Mouse (Mus musculus): ENCODE results near the gene Gnptab. TPM values are rescaled to one million over a fixed set of nuclear protein-coding genes. Genes with fewer than 3 reads are reported as not detected.

Gene Gnptab
- polyA plus RNA-seq, 1 experiment, result 41.2 TPM

DNA sequence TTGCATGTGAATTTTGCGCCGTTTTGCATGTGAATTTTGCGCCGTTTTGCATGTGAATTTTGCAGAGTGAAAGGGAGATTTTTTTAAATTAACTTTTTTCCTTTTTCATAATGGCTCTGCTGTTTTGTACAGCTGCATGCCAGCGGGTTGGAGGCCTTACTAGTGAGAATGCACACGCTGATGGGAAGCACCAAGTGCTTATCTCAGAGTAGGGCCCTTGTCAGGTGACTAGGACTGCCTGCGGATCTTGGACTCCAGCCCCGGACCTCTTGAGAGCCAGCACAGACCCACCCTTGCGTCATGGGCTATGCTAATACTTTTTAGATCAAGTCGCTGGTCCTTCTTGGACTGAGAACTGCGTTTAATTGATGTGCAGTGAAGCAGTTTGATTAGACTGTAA lies 1.1 kb downstream of the Gnptab start:
- H3K27ac ChIP-seq (ENCODE audit: insufficient read depth, low read length), result no peak overlapping the region; the same call in 1 of the 2 replicates
- no peaks in the 10 kb centered on the region for H3K27me3 ChIP-seq (ENCODE audit: control insufficient read depth, insufficient read depth, low read length)
- peaks cover 6% of the 10 kb centered on the region; the same call in 1 of the 2 replicates for H3K4me1 ChIP-seq (ENCODE audit: control insufficient read depth, insufficient read depth, low read length)
- H3K4me3 ChIP-seq (replicated peaks; ENCODE audit: insufficient read depth, low read depth, low read length), result peak overlapping the region; percentile 94
- 1% methylated on average over 11 of the region's 11 CpGs for WGBS
- no peak for TF ChIP-seq CTCF (IDR thresholded peaks at IDR 0.05; ENCODE audit: borderline replicate concordance, insufficient read depth, low read depth, low read length)
- TF ChIP-seq POLR2A (IDR thresholded peaks at IDR 0.05; ENCODE audit: borderline replicate concordance, insufficient read depth, low read length), result no peak
- DNase-seq, result peak; percentile 52 to 55

DNA sequence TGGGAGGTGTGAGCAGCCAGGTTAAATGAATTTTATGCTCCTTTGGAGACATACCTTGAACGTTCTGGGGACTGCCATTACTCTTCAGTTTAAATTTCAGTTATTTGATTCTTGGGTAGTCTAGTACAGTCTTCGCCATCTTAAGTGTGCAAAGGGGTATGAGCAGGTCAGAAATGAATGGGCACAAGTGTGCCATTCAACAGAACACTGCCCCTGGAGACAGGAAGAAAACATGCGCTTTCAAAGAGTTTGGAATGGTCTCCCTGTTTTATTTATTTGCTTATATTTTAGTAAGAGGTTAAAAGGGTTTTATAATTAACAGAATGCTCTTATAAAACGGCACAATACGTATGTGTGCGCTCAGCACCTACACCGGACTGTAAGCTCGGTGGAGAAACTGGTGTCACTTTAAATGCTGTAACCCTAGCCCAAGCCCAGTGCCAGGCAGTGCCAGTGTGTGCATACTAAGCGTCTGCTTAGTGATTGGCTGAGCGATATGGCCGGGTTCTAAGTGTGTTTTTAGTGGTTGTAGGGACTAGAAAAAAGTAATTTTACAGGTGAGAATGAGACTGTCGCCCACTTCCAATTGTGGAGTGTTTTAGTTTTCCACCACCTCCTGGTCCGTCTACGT lies 1.6 kb downstream of the Gnptab start:
- Histone ChIP-seq H3K4me3 (replicated peaks; ENCODE audit: insufficient read depth, low read depth, low read length) (peak overlapping the region; percentile 94), H3K27ac (ENCODE audit: insufficient read depth, low read length) (no peak overlapping the region; the same call in 1 of the 2 replicates), H3K27me3 (ENCODE audit: control insufficient read depth, insufficient read depth, low read length) (no peaks in the 10 kb centered on the region), H3K4me1 (ENCODE audit: control insufficient read depth, insufficient read depth, low read length) (peaks cover 6% of the 10 kb centered on the region; the same call in 1 of the 2 replicates)
- WGBS, result 29% methylated on average over 14 of the region's 14 CpGs
- DNase-seq, result peak in 1 of 2 experiments; percentile 33
- no peak for TF ChIP-seq CTCF (IDR thresholded peaks at IDR 0.05; ENCODE audit: borderline replicate concordance, insufficient read depth, low read depth, low read length)
- TF ChIP-seq POLR2A (IDR thresholded peaks at IDR 0.05; ENCODE audit: borderline replicate concordance, insufficient read depth, low read length), result no peak

DNA sequence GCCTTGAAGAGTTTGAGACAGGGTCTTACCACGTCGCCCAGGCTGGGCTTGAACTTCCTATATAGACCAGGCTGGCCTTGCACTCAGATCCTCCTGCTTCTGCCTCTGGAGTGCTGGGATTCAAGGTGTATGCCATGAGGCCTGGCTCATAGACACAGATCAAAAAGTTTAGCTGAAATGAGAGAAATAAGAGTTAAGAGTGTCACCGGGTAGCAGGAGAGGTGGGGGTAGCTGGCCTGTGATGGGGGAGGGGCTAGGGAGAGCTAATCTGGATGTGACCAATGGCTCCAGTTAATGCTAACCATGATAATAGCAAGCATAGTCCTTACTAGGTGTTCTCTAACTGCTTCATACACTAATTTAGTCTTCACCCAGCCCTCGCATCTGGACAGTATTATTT lies 2.4 kb downstream of the Gnptab start:
- H3K4me3 ChIP-seq (replicated peaks; ENCODE audit: insufficient read depth, low read depth, low read length), result no peak overlapping the region
- 0 out of 2 replicates have a peak overlapping the region, but pooled peaks have one; percentile 20 for H3K27ac ChIP-seq (ENCODE audit: insufficient read depth, low read length)

DNA sequence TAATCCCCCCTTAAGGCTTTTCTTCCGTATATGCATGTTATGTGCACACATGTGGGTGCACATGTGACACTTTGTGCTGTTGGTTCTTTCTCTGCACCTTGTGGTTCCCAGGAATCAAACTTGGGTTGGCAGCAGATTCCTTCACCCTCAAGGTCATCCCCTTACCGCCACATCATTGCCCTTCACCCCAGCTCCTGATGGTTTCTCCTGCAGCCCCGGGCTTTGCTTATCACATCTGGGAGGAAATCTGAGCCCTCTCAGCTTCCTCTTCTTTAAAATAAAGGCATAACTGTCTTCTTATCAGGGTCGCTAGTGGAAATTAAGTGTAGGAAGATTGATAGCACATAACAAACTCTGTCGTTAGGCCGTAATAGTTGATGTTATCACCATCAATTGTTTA lies 3.1 kb downstream of the Gnptab start:
- no peak for TF ChIP-seq POLR2A (IDR thresholded peaks at IDR 0.05; ENCODE audit: borderline replicate concordance, insufficient read depth, low read length)
- TF ChIP-seq CTCF (IDR thresholded peaks at IDR 0.05; ENCODE audit: borderline replicate concordance, insufficient read depth, low read depth, low read length), result no peak
- Histone ChIP-seq H3K4me1 (ENCODE audit: control insufficient read depth, insufficient read depth, low read length) (peaks cover 11% of the 10 kb centered on the region), H3K27ac (ENCODE audit: insufficient read depth, low read length) (no peak overlapping the region), H3K4me3 (replicated peaks; ENCODE audit: insufficient read depth, low read depth, low read length) (no peak overlapping the region), H3K27me3 (ENCODE audit: control insufficient read depth, insufficient read depth, low read length) (no peaks in the 10 kb centered on the region)
- 90% methylated on average over 6 of the region's 6 CpGs for WGBS
- no peak for DNase-seq

More for the DNA sequence above, 2.4 kb downstream of the Gnptab start:
- TF ChIP-seq CTCF (IDR thresholded peaks at IDR 0.05; ENCODE audit: borderline replicate concordance, insufficient read depth, low read depth, low read length) (no peak), POLR2A (IDR thresholded peaks at IDR 0.05; ENCODE audit: borderline replicate concordance, insufficient read depth, low read length) (no peak)
- 78% methylated on average over 4 of the region's 4 CpGs for WGBS
- no peak for DNase-seq
- Histone ChIP-seq H3K27me3 (ENCODE audit: control insufficient read depth, insufficient read depth, low read length) (no peaks in the 10 kb centered on the region), H3K4me1 (ENCODE audit: control insufficient read depth, insufficient read depth, low read length) (peaks cover 9% of the 10 kb centered on the region)

DNA sequence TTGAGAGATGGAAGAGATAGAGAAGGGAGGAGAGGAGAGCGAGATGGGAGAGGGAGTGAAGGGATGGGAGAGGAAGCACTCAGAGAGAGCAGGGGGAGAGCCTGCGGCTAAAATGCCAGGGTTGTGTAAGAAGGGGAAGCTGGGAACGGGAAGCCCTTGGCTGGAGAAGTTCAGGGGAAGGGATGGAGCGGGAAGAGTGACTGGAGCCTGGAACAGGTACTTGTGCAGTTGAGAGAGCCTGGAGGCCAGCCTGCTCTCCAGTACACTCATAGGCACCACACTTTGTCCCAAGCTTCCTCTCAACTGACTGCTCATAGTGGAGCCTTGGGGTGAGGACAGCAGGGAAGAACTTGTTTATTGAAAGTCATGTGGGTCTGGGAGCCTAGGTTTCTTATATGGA lies 4.5 kb downstream of the Gnptab start:
- Histone ChIP-seq H3K27ac (ENCODE audit: insufficient read depth, low read length) (no peak overlapping the region), H3K4me3 (replicated peaks; ENCODE audit: insufficient read depth, low read depth, low read length) (no peak overlapping the region), H3K27me3 (ENCODE audit: control insufficient read depth, insufficient read depth, low read length) (no peaks in the 10 kb centered on the region), H3K4me1 (ENCODE audit: control insufficient read depth, insufficient read depth, low read length) (peaks cover 8% of the 10 kb centered on the region)
- 72% methylated on average over 4 of the region's 4 CpGs for WGBS
- no peak for DNase-seq
- TF ChIP-seq CTCF (IDR thresholded peaks at IDR 0.05; ENCODE audit: borderline replicate concordance, insufficient read depth, low read depth, low read length) (no peak), POLR2A (IDR thresholded peaks at IDR 0.05; ENCODE audit: borderline replicate concordance, insufficient read depth, low read length) (no peak)

DNA sequence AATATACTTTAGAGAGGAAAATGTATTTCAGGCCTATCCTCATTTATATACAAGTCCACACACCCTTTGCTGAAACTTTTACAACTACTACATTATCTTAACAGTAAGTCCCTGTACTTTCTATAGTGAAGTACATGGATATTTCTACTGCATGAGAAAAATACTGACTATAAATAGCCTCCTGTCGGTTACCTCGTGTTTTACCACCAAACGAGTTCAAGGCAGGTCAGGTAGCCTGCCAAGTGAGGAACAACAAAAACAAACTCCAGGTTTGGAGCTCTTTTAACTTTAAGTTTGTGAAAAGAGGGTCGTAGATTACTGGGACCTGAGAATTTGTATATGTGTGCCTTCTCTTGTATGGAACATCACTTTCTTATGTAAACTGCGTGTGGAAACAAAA lies 5.1 kb downstream of the Gnptab start:
- Histone ChIP-seq H3K4me3 (replicated peaks; ENCODE audit: insufficient read depth, low read depth, low read length) (no peak overlapping the region), H3K27me3 (ENCODE audit: control insufficient read depth, insufficient read depth, low read length) (no peaks in the 10 kb centered on the region), H3K4me1 (ENCODE audit: control insufficient read depth, insufficient read depth, low read length) (peaks cover 8% of the 10 kb centered on the region), H3K27ac (ENCODE audit: insufficient read depth, low read length) (no peak overlapping the region)
- 41% methylated on average over 5 of the region's 5 CpGs for WGBS
- DNase-seq, result no peak
- TF ChIP-seq CTCF (IDR thresholded peaks at IDR 0.05; ENCODE audit: borderline replicate concordance, insufficient read depth, low read depth, low read length), result no peak

DNA sequence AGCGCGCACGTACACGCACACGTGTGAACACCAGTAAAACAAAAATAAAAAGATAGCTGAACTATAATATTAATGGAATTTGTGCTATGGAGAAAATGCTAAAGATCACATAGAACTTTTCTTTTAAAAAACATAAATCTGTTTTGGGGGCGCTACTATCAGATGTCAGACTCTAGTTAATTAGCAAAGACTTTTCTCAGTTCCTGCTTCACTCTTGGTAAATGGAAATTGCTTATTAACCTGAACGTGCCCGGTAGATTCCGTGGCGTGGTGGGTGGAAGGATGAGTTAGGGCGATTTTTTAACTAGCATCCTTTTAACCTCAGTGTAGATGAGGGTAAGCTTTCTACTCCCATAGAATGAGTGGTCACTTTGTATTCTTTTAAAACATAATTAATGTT lies 6.4 kb downstream of the Gnptab start:
- TF ChIP-seq CTCF (IDR thresholded peaks at IDR 0.05; ENCODE audit: borderline replicate concordance, insufficient read depth, low read depth, low read length) (no peak), POLR2A (IDR thresholded peaks at IDR 0.05; ENCODE audit: borderline replicate concordance, insufficient read depth, low read length) (no peak)
- 93% methylated on average over 11 of the region's 11 CpGs for WGBS

DNA sequence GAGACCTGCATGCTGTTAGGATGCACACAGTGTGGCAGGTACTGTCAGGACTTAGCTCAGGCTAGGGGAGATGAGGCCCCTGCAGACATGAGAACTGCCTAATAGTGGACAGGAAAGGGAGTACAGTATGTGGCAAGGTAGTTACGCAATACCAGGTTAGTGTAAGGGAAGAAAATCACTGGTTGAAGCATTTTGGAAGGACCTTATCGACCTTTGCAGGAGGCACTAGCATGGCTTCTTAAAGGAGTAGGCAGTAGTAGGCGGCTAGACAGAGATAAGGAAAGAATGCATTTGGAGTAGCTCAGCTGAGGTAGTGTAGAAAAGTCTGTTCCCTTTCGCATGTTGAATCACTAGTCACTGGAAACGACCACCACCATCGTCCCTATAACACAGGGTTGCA lies 6.8 kb downstream of the Gnptab start:
- TF ChIP-seq POLR2A (IDR thresholded peaks at IDR 0.05; ENCODE audit: borderline replicate concordance, insufficient read depth, low read length) (no peak), CTCF (IDR thresholded peaks at IDR 0.05; ENCODE audit: borderline replicate concordance, insufficient read depth, low read depth, low read length) (no peak)
- WGBS, result 88% methylated on average over 6 of the region's 6 CpGs
- Histone ChIP-seq H3K27ac (ENCODE audit: insufficient read depth, low read length) (no peak overlapping the region), H3K4me1 (ENCODE audit: control insufficient read depth, insufficient read depth, low read length) (peaks cover 14% of the 10 kb centered on the region), H3K27me3 (ENCODE audit: control insufficient read depth, insufficient read depth, low read length) (no peaks in the 10 kb centered on the region), H3K4me3 (replicated peaks; ENCODE audit: insufficient read depth, low read depth, low read length) (no peak overlapping the region)
- no peak for DNase-seq

More for the DNA sequence above, 6.4 kb downstream of the Gnptab start:
- Histone ChIP-seq H3K4me3 (replicated peaks; ENCODE audit: insufficient read depth, low read depth, low read length) (no peak overlapping the region), H3K27me3 (ENCODE audit: control insufficient read depth, insufficient read depth, low read length) (no peaks in the 10 kb centered on the region), H3K4me1 (ENCODE audit: control insufficient read depth, insufficient read depth, low read length) (peaks cover 14% of the 10 kb centered on the region), H3K27ac (ENCODE audit: insufficient read depth, low read length) (no peak overlapping the region)
- DNase-seq, result no peak

Measured in cerebellum, adult 2 months (tissue).